In genomic region chr3:95319110-95319509, GRCm38 (mm10) we compare ENCODE assay signal across 12 mouse cellular contexts. TPM values are rescaled to one million over a fixed set of nuclear protein-coding genes. Genes with fewer than 3 reads are reported as not detected.
DNase-seq lines count a peak whose midpoint lies in the region; ATAC-seq and TF ChIP-seq lines count a peak whose summit lies in the region.
"Had no signal": no experiment of that assay in that cellular context is flagged by ENCODE, and none has a peak within 500 bp of the region (broad histone marks: within the 10 kb centered on the region; RNA-seq: fewer than 3 reads in every experiment).

No protein-coding gene starts in this region.

- no peak overlapping the region for H3K4me2 ChIP-seq in stomach, embryonic 15.5 days
- H3K4me2 ChIP-seq in stomach, postnatal 0 days (replicated peaks; ENCODE audit: low read depth): no peak overlapping the region
- H3K4me2 ChIP-seq: kidney, embryonic 15.5 days; midbrain, embryonic 15.5 days had no signal

- TF ChIP-seq POLR2A in kidney, adult 2 months (IDR thresholded peaks at IDR 0.05; ENCODE audit: low read depth, low read length): no peak

- no peak for DNase-seq in gastrocnemius, adult 2 months
- DNase-seq in gastrocnemius, postnatal 4 days (ENCODE audit: low spot score in 2 of 2): no peak
- no peak for DNase-seq in kidney, adult 2 months
- no peak for DNase-seq in kidney, postnatal 36 days
- DNase-seq in stomach, postnatal 0 days (ENCODE audit: low spot score): no peak
- no peak for DNase-seq in spleen, adult 18-20 months
- DNase-seq in right cerebral cortex, postnatal 10 days (ENCODE audit: low spot score in 2 of 2): no peak
- DNase-seq: right cerebral cortex, adult 18-20 months; thymus, postnatal 25 days had no signal

- WGBS in kidney, adult 2 months: 26% methylated on average over 2 of the region's 2 CpGs
- WGBS in stomach, embryonic 15.5 days: 52% methylated on average over 2 of the region's 2 CpGs
- 46% methylated on average over 2 of the region's 2 CpGs for WGBS in stomach, postnatal 0 days

- intact Hi-C loops in gastrocnemius, adult 2 months (cut with DNase I): no loop called here

- no peak for TF ChIP-seq CTCF in gastrocnemius, adult 2 months (IDR thresholded peaks at IDR 0.05)
- TF ChIP-seq CTCF in kidney, adult 2 months (conservative IDR thresholded peaks at IDR 0.05; ENCODE audit: insufficient read depth, insufficient read length, low read depth, low read length): no peak
- no peak for TF ChIP-seq CTCF in stomach, postnatal 0 days (IDR thresholded peaks at IDR 0.05; ENCODE audit: low read depth)

- no peak for ATAC-seq in stomach, embryonic 15.5 days (ENCODE audit: insufficient read depth, low FRiP score, low read depth)
- no peak for ATAC-seq in stomach, postnatal 0 days (ENCODE audit: low FRiP score, low TSS enrichment)
- ATAC-seq: midbrain, embryonic 15.5 days had no signal

- no peak overlapping the region for H3K9ac ChIP-seq in stomach, embryonic 15.5 days
- H3K9ac ChIP-seq in stomach, postnatal 0 days (ENCODE audit: low read length): no peak overlapping the region
- H3K9ac ChIP-seq: kidney, embryonic 15.5 days; midbrain, embryonic 15.5 days had no signal

- peaks cover 41% of the 10 kb centered on the region for H3K4me1 ChIP-seq in kidney, adult 2 months (ENCODE audit: control insufficient read depth, insufficient read depth, low read length)
- H3K4me1 ChIP-seq in stomach, embryonic 15.5 days: peaks cover 26% of the 10 kb centered on the region
- H3K4me1 ChIP-seq in stomach, postnatal 0 days (replicated peaks; ENCODE audit: control insufficient read depth, insufficient read depth): peaks cover 12% of the 10 kb centered on the region; the same call in 1 of the 2 replicates

- peaks cover 9% of the 10 kb centered on the region for H3K36me3 ChIP-seq in kidney, adult 2 months (ENCODE audit: control insufficient read depth, insufficient read depth, low read length)
- H3K36me3 ChIP-seq in stomach, embryonic 15.5 days: peaks cover 33% of the 10 kb centered on the region
- H3K36me3 ChIP-seq in stomach, postnatal 0 days (ENCODE audit: control insufficient read depth, insufficient read depth, low read length): peaks cover 18% of the 10 kb centered on the region

- H3K27me3 ChIP-seq in kidney, adult 2 months (replicated peaks; ENCODE audit: control insufficient read depth, insufficient read depth, low read length): no peaks in the 10 kb centered on the region
- H3K27me3 ChIP-seq in stomach, embryonic 15.5 days (replicated peaks): no peaks in the 10 kb centered on the region
- H3K27me3 ChIP-seq in stomach, postnatal 0 days (ENCODE audit: control insufficient read depth, insufficient read depth, low read length): no peaks in the 10 kb centered on the region
- H3K27me3 ChIP-seq: kidney, embryonic 15.5 days; midbrain, embryonic 15.5 days had no signal

- no peak for TF ChIP-seq EP300 in stomach, postnatal 0 days (optimal IDR thresholded peaks at IDR 0.05)

- H3K27ac ChIP-seq in gastrocnemius, adult 2 months: peak overlapping the region; percentile 99
- peak overlapping the region; percentile 82 for H3K27ac ChIP-seq in kidney, adult 2 months (ENCODE audit: insufficient read depth, low read depth, low read length)
- H3K27ac ChIP-seq in stomach, embryonic 15.5 days: 0 out of 2 replicates have a peak overlapping the region, but pooled peaks have one; percentile 14
- no peak overlapping the region for H3K27ac ChIP-seq in stomach, postnatal 0 days (replicated peaks)
- H3K27ac ChIP-seq: midbrain, embryonic 15.5 days had no signal

- peak overlapping the region; percentile 40; the same call in 1 of the 2 replicates for H3K4me3 ChIP-seq in gastrocnemius, adult 2 months
- no peak overlapping the region for H3K4me3 ChIP-seq in kidney, adult 2 months (ENCODE audit: insufficient read depth, low read depth, low read length)
- H3K4me3 ChIP-seq in stomach, embryonic 15.5 days (replicated peaks): no peak overlapping the region
- H3K4me3 ChIP-seq in stomach, postnatal 0 days (ENCODE audit: low read depth, low read length): no peak overlapping the region
- H3K4me3 ChIP-seq: kidney, embryonic 15.5 days; midbrain, embryonic 15.5 days had no signal

- H3K9me3 ChIP-seq in stomach, embryonic 15.5 days: no peaks in the 10 kb centered on the region
- H3K9me3 ChIP-seq in stomach, postnatal 0 days (ENCODE audit: control insufficient read depth, low read length): no peaks in the 10 kb centered on the region
- H3K9me3 ChIP-seq: kidney, embryonic 15.5 days; midbrain, embryonic 15.5 days had no signal

RNA-seq across cellular contexts. Expression of gene Cers2, which starts 4.5 kb away (rescaled TPM):
- 10 to 100 TPM; 19.6 to 23.4 TPM for total RNA-seq in gastrocnemius, adult 2 months (2021)
- total RNA-seq in gastrocnemius, postnatal 4 days (2021): 10 to 100 TPM; 56.0 to 61.5 TPM
- polyA plus RNA-seq in kidney, adult 2 months (2012; rRNA removed): 143 and 173 TPM in 2 replicates
- 138 and 146 TPM in 2 replicates for polyA plus RNA-seq in stomach, embryonic 15.5 days (2015; fragmentation: Nextera tagmentation; extraction: Ambion mirVana)
- polyA plus RNA-seq in stomach, postnatal 0 days (2015; fragmentation: Nextera tagmentation; extraction: Ambion mirVana): 75.0 and 80.3 TPM in 2 replicates

RNA-seq across cellular contexts. Expression of gene Anxa9, which starts 12.1 kb away (rescaled TPM):
- not detected for total RNA-seq in gastrocnemius, adult 2 months (2021)
- total RNA-seq in gastrocnemius, postnatal 4 days (2021): 1 to 10 TPM in 1 of 2 experiments, under 1 TPM in 1; 0.57 to 1.1 TPM
- 5.6 and 6.3 TPM in 2 replicates for polyA plus RNA-seq in kidney, adult 2 months (2012; rRNA removed)
- 2.3 and 3.4 TPM in 2 replicates for polyA plus RNA-seq in stomach, embryonic 15.5 days (2015; fragmentation: Nextera tagmentation; extraction: Ambion mirVana)
- 57.2 and 63.1 TPM in 2 replicates for polyA plus RNA-seq in stomach, postnatal 0 days (2015; fragmentation: Nextera tagmentation; extraction: Ambion mirVana)

RNA-seq across cellular contexts. Expression of gene Prune1, which starts 37.2 kb away (rescaled TPM):
- total RNA-seq in gastrocnemius, adult 2 months (2021): 10 to 100 TPM; 45.8 to 46.9 TPM
- 10 to 100 TPM; 68.7 to 78.2 TPM for total RNA-seq in gastrocnemius, postnatal 4 days (2021)
- polyA plus RNA-seq in kidney, adult 2 months (2012; rRNA removed): 25.6 and 27.0 TPM in 2 replicates
- 16.6 and 17.3 TPM in 2 replicates for polyA plus RNA-seq in stomach, embryonic 15.5 days (2015; fragmentation: Nextera tagmentation; extraction: Ambion mirVana)
- polyA plus RNA-seq in stomach, postnatal 0 days (2015; fragmentation: Nextera tagmentation; extraction: Ambion mirVana): 10.1 and 11.7 TPM in 2 replicates

RNA-seq across cellular contexts. Expression of gene Setdb1, which starts 37.9 kb away (rescaled TPM):
- 10 to 100 TPM; 10.6 to 11.7 TPM for total RNA-seq in gastrocnemius, adult 2 months (2021)
- 10 to 100 TPM; 22.5 to 24.5 TPM for total RNA-seq in gastrocnemius, postnatal 4 days (2021)
- polyA plus RNA-seq in kidney, adult 2 months (2012; rRNA removed): 11.4 and 11.6 TPM in 2 replicates
- polyA plus RNA-seq in stomach, embryonic 15.5 days (2015; fragmentation: Nextera tagmentation; extraction: Ambion mirVana): 29.9 and 34.1 TPM in 2 replicates
- 8.6 and 9.2 TPM in 2 replicates for polyA plus RNA-seq in stomach, postnatal 0 days (2015; fragmentation: Nextera tagmentation; extraction: Ambion mirVana)

RNA-seq across cellular contexts. Expression of gene Mindy1, which starts 38.0 kb away (rescaled TPM):
- total RNA-seq in gastrocnemius, adult 2 months (2021): 10 to 100 TPM; 23.9 to 26.4 TPM
- total RNA-seq in gastrocnemius, postnatal 4 days (2021): 10 to 100 TPM; 22.8 to 26.8 TPM
- polyA plus RNA-seq in kidney, adult 2 months (2012; rRNA removed): 120 and 155 TPM in 2 replicates
- polyA plus RNA-seq in stomach, embryonic 15.5 days (2015; fragmentation: Nextera tagmentation; extraction: Ambion mirVana): 45.8 and 51.2 TPM in 2 replicates
- polyA plus RNA-seq in stomach, postnatal 0 days (2015; fragmentation: Nextera tagmentation; extraction: Ambion mirVana): 55.9 and 64.1 TPM in 2 replicates
